Mouse (Mus musculus) adrenal gland, postnatal 14 days (tissue): ENCODE results near the gene Wdr26. TPM values are rescaled to one million over a fixed set of nuclear protein-coding genes. Genes with fewer than 3 reads are reported as not detected.
A peak's percentile ranks its signal among the peaks of the same experiment; 100 is the strongest.

Experiments used
- DNase-seq: peaks from one replicate; pipeline ENCODE4 v3.0.0; 2021; ENCODE audit warnings: mixed read lengths
- long read RNA-seq, 2 experiments: library from polyadenylated mRNA; stranded (forward); transcript quantifications; one replicate each; pipeline ENCODE4 v2.0.0; 2021
- total RNA-seq: library from RNA; stranded (reverse); gene quantifications from 2 replicates; pipeline ENCODE4 v1.2.3, GENCODE M21; 2021

Gene Wdr26
- 137 and 139 TPM in 2 replicates for total RNA-seq
- long read RNA-seq, experiment 1, full-length matches to known transcripts = 27 of 70 reads
- long read RNA-seq, experiment 1, partial matches to known transcripts = 6 of 70 reads
- long read RNA-seq, experiment 1, other reads (novel, unspliced or antisense) = 37 of 70 reads
- long read RNA-seq, experiment 2, full-length matches to known transcripts = 21 of 39 reads
- long read RNA-seq, experiment 2, partial matches to known transcripts = 0 of 39 reads
- long read RNA-seq, experiment 2, other reads (novel, unspliced or antisense) = 18 of 39 reads

DNA sequence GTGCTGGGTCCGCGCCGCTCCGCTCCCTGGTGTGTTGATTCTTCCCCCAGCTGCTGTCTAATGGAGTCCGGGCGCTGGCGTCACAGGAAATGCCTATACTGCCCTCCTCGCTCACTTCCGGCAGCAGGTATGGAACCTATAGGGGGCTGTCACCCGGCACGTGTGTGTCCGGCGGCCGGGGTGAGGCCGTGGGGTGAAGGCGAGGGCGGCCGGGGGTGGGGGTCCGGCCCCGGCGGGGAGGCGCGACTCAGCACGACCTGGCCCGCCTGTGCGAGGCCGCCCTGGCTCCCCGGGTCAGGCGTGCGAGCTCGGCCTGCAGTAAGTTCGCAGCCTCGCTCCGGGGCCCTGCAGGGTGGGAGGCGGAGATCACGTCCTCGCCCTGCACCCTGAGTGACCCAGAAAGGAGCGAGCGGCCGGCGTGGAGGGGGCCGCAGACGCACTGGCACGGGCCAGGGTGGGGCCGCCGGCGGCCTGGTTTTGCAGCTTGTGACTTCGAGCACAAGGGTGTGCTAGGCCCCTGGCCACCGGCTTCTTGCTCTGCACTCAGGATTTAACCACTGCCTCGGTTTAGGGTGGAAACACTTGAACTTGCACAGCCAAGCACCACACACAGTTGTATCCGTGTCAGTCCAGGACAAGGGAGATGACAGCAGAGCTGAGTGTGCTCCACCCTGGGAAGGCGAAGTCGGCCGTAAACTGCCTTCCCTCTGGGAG, at the start of gene Wdr26:
Gene Wdr26 (minus strand): TSS at position 82 of the 714 bp plus-strand sequence.
- DNase-seq = peak; percentile 84

- peak; percentile 22 for DNase-seq
Observed at GRCm38 (mm10) chr1:181260949-181261696, 49.3 kb upstream of the Wdr26 start.

- DNase-seq = no peak
Observed at GRCm38 (mm10) chr1:181260422-181260821, 48.6 kb upstream of the Wdr26 start.

DNA sequence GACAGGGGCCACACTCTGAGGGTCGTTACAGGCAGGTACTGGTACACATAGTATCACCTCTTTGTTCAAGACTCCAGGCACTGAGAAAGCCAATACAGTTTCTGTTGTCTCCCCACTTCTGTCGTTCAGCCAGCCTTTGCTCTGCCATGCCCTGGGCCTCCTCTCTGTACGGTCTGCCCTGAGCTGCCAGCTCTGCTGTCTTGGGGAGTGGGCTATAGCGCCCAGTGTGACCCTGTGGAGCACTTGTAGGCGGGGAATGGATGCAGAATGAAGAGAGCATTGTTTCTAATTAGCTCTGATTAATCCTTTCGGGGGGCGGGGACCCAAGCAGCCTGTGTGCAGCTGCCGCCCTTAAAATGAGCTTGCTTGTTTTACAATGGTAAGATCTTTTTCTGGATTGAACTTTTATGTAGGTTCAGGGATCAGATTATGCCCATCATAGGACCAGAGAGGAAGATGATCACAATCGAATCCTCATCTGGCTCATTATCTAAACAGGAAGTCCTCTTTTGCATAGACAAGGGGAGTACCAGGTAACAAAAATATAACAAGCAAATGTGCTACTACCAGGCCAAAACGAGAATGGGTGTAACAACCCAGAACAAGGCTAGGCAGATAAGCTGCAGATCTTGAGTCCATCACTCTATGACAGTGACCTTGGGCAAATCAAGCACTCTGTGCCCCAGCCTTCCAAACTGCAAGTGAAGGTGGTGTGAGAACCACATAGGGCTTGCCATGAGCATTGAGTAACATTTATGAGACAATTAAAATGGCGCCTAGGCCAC, 48.0 kb upstream of the Wdr26 start:
- no peak for DNase-seq

DNA sequence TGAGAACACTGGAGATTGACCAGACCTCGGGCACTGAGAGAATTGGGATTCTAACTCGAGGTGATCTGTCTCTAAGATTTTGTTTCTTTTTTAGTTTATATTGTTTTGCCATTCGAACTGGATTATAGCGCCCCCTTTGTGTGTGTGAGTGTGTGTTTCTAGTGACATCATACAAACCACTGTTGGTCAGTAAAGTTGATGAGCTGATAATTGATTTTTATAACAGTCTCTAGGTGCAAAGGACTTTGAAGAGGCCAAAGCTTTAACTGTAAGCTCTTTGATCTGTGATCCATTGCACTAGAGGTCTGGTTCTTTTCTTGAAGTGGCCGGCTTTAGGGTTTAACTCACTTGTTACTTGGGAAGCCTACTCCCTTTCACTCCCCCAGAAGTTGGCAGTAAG, 47.3 kb upstream of the Wdr26 start:
- no peak for DNase-seq

- DNase-seq = no peak
Observed at GRCm38 (mm10) chr1:181258616-181259015, 46.8 kb upstream of the Wdr26 start.

GRCm38 (mm10) chr1:181257585-181258555, 46.1 kb upstream of the Wdr26 start:
- DNase-seq = peak; percentile 85

DNA sequence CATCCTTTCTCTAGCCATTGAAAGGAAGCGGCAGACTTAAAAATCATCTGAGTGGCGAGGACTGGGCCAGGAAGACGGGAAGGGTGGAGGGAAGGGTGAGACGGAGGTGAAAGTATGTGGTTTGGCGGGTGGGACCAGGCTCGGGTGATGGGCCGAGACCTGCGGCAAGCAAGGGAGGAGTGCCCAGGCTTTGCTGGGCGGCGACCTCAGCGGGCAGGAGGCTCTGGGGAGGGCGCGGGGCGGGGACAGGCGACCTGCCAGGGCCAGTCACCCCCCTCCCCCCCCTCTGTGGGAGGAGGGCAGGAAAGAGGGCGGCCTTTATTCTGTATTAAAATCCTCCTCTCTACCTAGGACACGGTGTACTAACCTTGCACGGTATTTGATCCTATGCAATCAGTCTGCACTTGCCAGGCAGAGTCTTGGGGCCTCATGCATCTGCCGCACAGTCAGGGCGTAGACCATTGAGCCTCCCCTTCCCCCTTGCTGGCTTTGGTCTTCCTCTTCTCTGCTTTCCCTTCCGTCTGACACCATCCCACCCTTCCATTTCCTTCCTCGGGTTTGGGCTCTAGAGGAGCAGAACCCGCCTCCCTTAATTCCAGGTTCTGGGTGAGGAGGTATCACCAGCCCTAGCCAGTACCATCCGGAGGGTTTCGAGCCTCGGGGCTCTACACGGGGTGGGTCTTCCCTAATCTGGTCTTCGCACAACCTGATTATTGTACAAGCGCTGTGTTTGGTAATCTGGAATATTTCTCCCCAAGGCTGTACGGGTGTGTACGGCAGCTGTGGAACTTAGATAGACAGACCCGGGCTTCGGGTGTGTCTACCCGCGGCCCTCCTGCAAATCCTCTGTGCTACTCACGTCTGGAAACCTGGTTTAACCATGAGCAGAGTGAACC, 45.1 kb upstream of the Wdr26 start:
- DNase-seq = peak; percentile 94

DNA sequence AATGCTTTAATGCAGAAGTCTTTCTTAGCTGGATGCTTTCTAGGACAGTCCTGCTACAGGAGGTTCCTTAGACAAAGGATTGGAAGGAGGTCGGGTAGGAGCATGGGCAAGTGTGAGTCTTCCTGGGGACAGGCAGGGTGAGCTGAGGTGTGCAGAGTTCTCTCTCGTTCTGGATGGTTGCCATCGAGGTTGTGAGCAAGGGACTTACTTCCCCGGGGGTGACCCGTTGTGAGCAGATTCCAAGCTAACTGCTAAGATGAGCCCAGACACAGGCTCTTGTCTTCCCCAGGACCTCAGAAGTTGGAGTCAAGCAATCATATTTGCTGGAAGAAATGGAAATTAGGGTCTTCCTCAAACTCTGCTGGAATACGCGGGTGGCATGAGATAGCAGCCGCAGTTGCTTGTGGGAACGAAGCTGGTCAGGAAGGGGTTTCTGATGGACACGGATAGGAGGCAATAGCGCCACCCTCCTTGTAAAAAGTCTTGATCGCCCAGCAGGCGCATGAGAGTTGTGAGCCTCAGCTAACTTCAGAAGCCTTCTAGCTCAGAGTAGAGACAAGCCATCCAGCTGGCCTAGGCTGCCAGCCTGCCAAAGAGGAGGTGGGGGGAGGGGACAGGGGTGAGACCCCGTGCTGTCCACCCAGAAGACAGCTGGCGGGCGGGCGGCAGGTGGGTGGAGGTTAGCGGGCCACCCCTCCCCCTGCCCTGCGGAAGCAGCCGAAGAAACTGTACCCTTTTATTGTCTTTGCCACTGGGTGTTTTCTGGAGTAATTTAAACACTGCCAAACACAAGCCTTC, 44.3 kb upstream of the Wdr26 start:
- DNase-seq = peak; percentile 79

GRCm38 (mm10) chr1:181255450-181255849, 43.6 kb upstream of the Wdr26 start:
- no peak for DNase-seq

GRCm38 (mm10) chr1:181251624-181252023, 39.8 kb upstream of the Wdr26 start:
- DNase-seq = no peak

DNA sequence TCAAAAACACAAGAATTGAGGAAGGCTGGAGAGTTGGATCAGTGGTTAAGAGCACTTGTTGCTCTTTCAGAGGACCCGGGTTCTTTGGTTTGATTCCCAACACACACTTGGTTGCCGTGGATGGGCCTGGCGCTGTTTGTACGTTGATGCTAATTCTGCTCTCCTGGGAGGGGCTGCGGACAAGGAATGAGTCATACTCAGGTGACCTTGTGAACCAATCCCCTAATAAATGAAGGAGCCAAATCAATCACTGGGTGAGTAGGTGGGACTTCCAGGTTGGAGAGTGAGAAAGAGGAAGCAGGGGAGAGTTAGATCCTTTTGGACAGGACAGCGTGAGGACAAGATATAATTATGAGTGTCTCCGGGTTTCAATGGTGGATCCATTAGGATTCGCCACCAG, 39.2 kb upstream of the Wdr26 start:
- no peak for DNase-seq

DNA sequence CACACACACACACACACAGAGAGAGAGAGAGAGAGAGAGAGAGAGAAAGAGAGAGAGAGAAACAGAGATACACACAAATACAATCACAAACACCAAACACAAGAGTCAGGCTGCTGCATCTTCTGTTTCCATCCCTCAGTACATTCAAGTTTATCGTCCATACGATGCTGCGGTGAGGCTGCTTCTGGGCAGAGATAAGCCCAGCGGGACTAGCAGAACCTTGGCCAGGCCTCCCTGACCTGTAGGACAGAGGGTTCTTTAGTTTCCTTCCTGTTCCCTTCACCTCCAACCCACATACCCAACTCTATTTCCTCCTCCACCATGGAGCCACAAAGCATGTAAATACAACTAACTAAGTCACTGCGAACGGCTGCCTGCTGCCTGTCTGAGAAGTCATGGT, 37.7 kb upstream of the Wdr26 start:
- no peak for DNase-seq

DNA sequence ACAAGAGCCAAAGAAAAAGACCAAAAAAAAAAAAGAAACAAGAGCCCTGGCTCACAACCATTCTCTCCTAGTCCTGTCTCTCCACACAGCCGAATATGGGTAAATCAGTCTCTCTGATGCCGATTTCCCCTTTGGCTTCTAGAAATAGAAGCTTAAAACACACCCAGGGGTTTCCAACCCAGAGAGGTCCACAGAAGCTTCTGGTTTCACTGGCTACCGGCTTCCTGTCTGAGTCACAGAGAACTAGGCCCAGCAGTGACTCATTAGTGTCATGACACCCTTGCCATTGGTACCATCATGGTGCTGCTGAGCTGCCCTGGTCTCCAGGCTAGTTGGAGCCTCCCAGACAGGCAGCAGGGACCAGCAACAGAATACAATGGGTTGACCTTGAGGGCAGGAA, 35.4 kb upstream of the Wdr26 start:
- peak; percentile 49 for DNase-seq

DNA sequence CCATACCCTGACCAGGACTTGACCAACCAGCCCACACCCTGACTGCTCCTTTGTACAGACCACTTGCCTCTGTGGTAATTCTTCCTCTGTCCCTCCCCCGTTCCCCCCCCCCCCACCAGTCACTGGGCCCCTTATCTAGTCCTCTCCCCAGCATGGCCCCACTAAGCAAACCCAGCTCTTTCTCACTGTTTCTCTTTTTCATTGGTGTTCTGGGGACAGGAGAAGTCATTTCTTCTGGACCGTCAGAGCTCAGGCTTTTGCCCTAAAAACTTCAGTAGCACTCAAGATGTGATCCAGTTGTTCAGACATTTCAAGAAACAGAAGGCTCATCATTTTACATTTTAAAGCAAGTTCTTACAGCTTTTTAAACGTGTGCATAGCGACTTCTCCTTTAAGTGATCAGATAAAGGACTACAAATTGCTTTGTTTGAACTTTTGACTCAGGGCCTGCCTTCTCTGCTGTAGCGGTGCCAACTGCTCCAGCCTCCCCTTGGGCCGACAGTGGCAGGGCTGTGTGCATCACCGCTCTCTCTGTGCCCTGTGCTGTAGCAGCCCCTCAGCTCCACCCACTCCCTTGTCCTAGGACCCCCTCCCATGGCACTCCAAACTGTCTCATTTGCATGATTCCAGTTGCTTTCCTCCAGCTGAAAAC, 34.8 kb upstream of the Wdr26 start:
- DNase-seq = peak; percentile 58

DNA sequence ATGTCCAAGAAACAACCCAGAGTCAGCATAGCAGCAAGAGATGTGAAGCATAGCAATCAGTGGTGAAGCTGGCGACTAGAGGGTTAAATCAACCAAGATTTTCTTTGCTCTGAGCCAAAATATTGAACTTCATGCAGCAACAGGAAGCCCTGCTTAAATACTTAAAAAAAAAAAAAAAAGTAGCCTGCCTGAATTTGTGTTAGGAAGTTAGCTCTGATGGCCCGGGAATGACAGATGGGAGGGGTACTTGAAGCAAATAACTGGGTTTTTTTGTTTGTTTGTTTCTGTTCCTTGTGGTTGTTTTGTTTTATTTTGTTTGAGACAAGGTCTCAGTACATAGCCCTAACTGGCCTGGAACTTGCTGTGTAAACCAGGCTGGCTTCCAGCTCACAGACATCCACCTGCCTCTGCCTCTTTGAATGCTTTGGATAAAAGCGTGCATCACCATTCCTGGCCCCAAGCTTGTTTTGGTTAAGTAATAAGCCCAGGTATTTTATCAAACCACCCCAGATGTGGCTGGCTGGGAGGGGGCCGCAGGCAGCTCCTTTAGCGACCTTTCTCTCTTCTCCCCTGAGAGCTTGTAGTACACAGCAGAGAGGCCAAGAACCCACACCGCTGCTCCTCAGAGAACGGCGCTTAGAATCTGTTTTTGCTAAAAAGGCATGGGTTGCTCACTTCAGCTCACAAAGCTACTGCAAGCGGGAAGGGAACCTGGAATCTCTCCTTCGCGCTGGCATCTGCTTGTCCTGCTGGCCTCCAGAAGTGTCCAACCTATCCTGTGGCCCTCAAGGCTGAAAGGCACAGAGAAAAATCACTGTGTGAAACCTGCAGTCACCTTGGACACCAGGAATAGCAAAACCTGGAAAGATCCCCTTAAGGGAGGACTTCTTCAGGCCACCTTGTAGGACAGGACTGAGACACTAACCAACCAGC, 34.0 kb upstream of the Wdr26 start:
- no peak for DNase-seq

DNA sequence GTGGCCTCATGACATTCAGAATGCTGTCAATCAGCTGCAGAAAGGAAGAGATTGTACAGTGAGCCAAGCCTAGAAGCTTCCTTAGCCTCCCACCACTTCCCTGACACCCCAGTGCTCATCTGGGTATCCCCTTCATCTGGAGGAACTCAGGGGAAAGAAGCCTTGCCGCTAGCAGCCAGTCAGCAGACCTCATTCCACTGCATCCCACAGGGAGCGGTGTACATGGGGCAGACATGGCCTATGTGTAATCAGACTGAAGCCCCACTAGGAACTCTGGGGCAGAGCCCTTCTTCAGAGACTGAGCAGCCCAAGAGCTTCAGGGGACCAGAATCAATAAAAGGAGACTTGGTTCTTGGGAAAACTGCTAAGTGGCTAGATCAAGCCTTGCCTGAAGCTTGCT, 33.3 kb upstream of the Wdr26 start:
- DNase-seq = no peak
